Mouse (Mus musculus) spleen, embryonic (tissue): ENCODE results near the gene Dnah3.

ENCODE experiments used
- CTCF ChIA-PET: fragments of 350-600 bp; sonication (Branson Sonifier 250); formaldehyde crosslinking; loops from one replicate; lab custom pipeline; 2022; lab: Charles Lee

Gene Dnah3

GRCm38 (mm10) chr7:119954047-119954446 lies 141.0 kb downstream of the Dnah3 start:
- CTCF ChIA-PET = no interaction called here

- CTCF ChIA-PET = no interaction called here
Measured at GRCm38 (mm10) chr7:119941569-119941968, 153.5 kb downstream of the Dnah3 start.

GRCm38 (mm10) chr7:119937036-119937435 lies 158.0 kb downstream of the Dnah3 start:
- CTCF ChIA-PET = no interaction called here

- CTCF ChIA-PET = no interaction called here
Measured at GRCm38 (mm10) chr7:119936321-119936720, 158.8 kb downstream of the Dnah3 start.

GRCm38 (mm10) chr7:119928783-119929440 lies 166.2 kb downstream of the Dnah3 start:
- CTCF ChIA-PET = no interaction called here

GRCm38 (mm10) chr7:119921054-119921453 lies 174.0 kb downstream of the Dnah3 start:
- CTCF ChIA-PET = no interaction called here

GRCm38 (mm10) chr7:119920457-119920856 lies 174.6 kb downstream of the Dnah3 start:
- CTCF ChIA-PET = no interaction called here

GRCm38 (mm10) chr7:119911727-119912126 lies 183.4 kb downstream of the Dnah3 start:
- CTCF ChIA-PET = no interaction called here

- CTCF ChIA-PET = no interaction called here
Measured at GRCm38 (mm10) chr7:119906523-119907215, 188.4 kb downstream of the Dnah3 start.

- CTCF ChIA-PET = no interaction called here
Measured at GRCm38 (mm10) chr7:119899386-119900057, 195.6 kb downstream of the Dnah3 start.

GRCm38 (mm10) chr7:119898247-119898856 lies 196.7 kb downstream of the Dnah3 start:
- CTCF ChIA-PET = interaction anchor here (0.6 kb wide), 1 partner anchor 10 kb away, joined by 3 read pairs; no protein-coding TSS in a partner anchor

- CTCF ChIA-PET = interaction anchor here (0.6 kb wide), 1 partner anchor 10 kb away, joined by 3 read pairs; no protein-coding TSS in a partner anchor
Measured at GRCm38 (mm10) chr7:119897521-119898109, 197.5 kb downstream of the Dnah3 start.

- CTCF ChIA-PET = no interaction called here
Measured at GRCm38 (mm10) chr7:119895639-119896512, 199.2 kb downstream of the Dnah3 start, which contains the start of the genes Lyrm1 and Dcun1d3. TSS of gene Lyrm1 (plus strand) at chr7:119895861. TSS of gene Dcun1d3 (minus strand) at chr7:119896298.

GRCm38 (mm10) chr7:119894818-119895544 lies 200.1 kb downstream of the Dnah3 start:
- CTCF ChIA-PET = interaction anchor here (0.6 kb wide), 1 partner anchor 76 kb away, joined by 6 read pairs; no protein-coding TSS in a partner anchor

GRCm38 (mm10) chr7:119892742-119893141 lies 202.3 kb downstream of the Dnah3 start:
- CTCF ChIA-PET = interaction anchor here (0.6 to 0.7 kb wide), 2 partner anchors 29 to 1160 kb away, joined by 3 to 5 read pairs; no protein-coding TSS in a partner anchor

- CTCF ChIA-PET = interaction anchor here (0.6 kb wide), 1 partner anchor 32 kb away, joined by 4 read pairs; no protein-coding TSS in a partner anchor
Measured at GRCm38 (mm10) chr7:119892198-119892597, 202.9 kb downstream of the Dnah3 start.

- CTCF ChIA-PET = no interaction called here
Measured at GRCm38 (mm10) chr7:119887887-119888286, 207.2 kb downstream of the Dnah3 start.

- CTCF ChIA-PET = no interaction called here
Measured at GRCm38 (mm10) chr7:119881229-119881628, 213.9 kb downstream of the Dnah3 start.

- CTCF ChIA-PET = no interaction called here
Measured at GRCm38 (mm10) chr7:119880345-119880744, 214.7 kb downstream of the Dnah3 start.

- CTCF ChIA-PET = no interaction called here
Measured at GRCm38 (mm10) chr7:119879171-119879570, 215.9 kb downstream of the Dnah3 start.
